Mouse (Mus musculus): ENCODE measurements at regions not wholly inside any gene's neighbourhood (a gene's known extent, or its start where the extent isn't known, plus 50 kb on each side); places are given as distances from the start of the nearest gene placed in this dataset.

- no peak for DNase-seq (ENCODE audit: extremely low read depth, insufficient read length, low spot score)
Observed at GRCm38 (mm10) chr14:76872976-76873375, 163.6 kb upstream of the Ccdc122 start.

- DNase-seq (ENCODE audit: extremely low read depth, insufficient read length, low spot score): no peak
Observed at GRCm38 (mm10) chr14:76872510-76872909, 164.1 kb upstream of the Ccdc122 start.

- no peak for DNase-seq (ENCODE audit: extremely low read depth, insufficient read length, low spot score)
Observed at GRCm38 (mm10) chr14:76868831-76869230, 167.7 kb upstream of the Ccdc122 start.

GRCm38 (mm10) chr14:76868131-76868530 lies 168.4 kb upstream of the Ccdc122 start:
- no peak for DNase-seq (ENCODE audit: extremely low read depth, insufficient read length, low spot score)

- DNase-seq (ENCODE audit: extremely low read depth, insufficient read length, low spot score): no peak
Observed at GRCm38 (mm10) chr14:76864664-76865063, 171.9 kb upstream of the Ccdc122 start.

GRCm38 (mm10) chr14:76863035-76863706 lies 173.4 kb upstream of the Ccdc122 start:
- DNase-seq (ENCODE audit: extremely low read depth, insufficient read length, low spot score): no peak

- no peak for DNase-seq (ENCODE audit: extremely low read depth, insufficient read length, low spot score)
Observed at GRCm38 (mm10) chr14:76858396-76858795, 178.2 kb upstream of the Ccdc122 start.

GRCm38 (mm10) chr14:76857196-76857773 lies 179.3 kb upstream of the Ccdc122 start:
- DNase-seq (ENCODE audit: extremely low read depth, insufficient read length, low spot score): no peak

- DNase-seq (ENCODE audit: extremely low read depth, insufficient read length, low spot score): no peak
Observed at GRCm38 (mm10) chr14:76856591-76856990, 180.0 kb upstream of the Ccdc122 start.

GRCm38 (mm10) chr14:76854965-76855364 lies 181.6 kb upstream of the Ccdc122 start:
- DNase-seq (ENCODE audit: extremely low read depth, insufficient read length, low spot score): no peak

- DNase-seq (ENCODE audit: extremely low read depth, insufficient read length, low spot score): no peak
Observed at GRCm38 (mm10) chr14:76851473-76852214, 184.9 kb upstream of the Ccdc122 start.

GRCm38 (mm10) chr14:76850641-76851040 lies 185.9 kb upstream of the Ccdc122 start:
- no peak for DNase-seq (ENCODE audit: extremely low read depth, insufficient read length, low spot score)

- no peak for DNase-seq (ENCODE audit: extremely low read depth, insufficient read length, low spot score)
Observed at GRCm38 (mm10) chr14:76850051-76850450, 186.5 kb upstream of the Ccdc122 start.

- no peak for DNase-seq (ENCODE audit: extremely low read depth, insufficient read length, low spot score)
Observed at GRCm38 (mm10) chr14:76849636-76850035, 186.9 kb upstream of the Ccdc122 start.

- DNase-seq (ENCODE audit: extremely low read depth, insufficient read length, low spot score): no peak
Observed at GRCm38 (mm10) chr14:76849071-76849470, 187.5 kb upstream of the Ccdc122 start.

- no peak for DNase-seq (ENCODE audit: extremely low read depth, insufficient read length, low spot score)
Observed at GRCm38 (mm10) chr14:76845706-76846105, 190.9 kb upstream of the Ccdc122 start.

- DNase-seq (ENCODE audit: extremely low read depth, insufficient read length, low spot score): no peak
Observed at GRCm38 (mm10) chr14:76844717-76845116, 191.9 kb upstream of the Ccdc122 start.

GRCm38 (mm10) chr14:76837583-76838220 lies 198.9 kb upstream of the Ccdc122 start:
- no peak for DNase-seq (ENCODE audit: extremely low read depth, insufficient read length, low spot score)

GRCm38 (mm10) chr14:76836926-76837516 lies 199.6 kb upstream of the Ccdc122 start:
- no peak for DNase-seq (ENCODE audit: extremely low read depth, insufficient read length, low spot score)

GRCm38 (mm10) chr14:76836271-76836670 lies 200.3 kb upstream of the Ccdc122 start:
- DNase-seq (ENCODE audit: extremely low read depth, insufficient read length, low spot score): no peak

- no peak for DNase-seq (ENCODE audit: extremely low read depth, insufficient read length, low spot score)
Observed at GRCm38 (mm10) chr14:76834084-76834483, 202.5 kb upstream of the Ccdc122 start.

Measured in 3134 (cell line).